Mouse (Mus musculus): ENCODE data around the gene Tmem182. TPM values are rescaled to one million over a fixed set of nuclear protein-coding genes. Genes with fewer than 3 reads are reported as not detected.

Gene Tmem182
- polyA plus RNA-seq, 1 experiment from 2014 or later = 0.57 TPM

- no peaks in the 10 kb centered on the region for H3K36me3 ChIP-seq (ENCODE audit: insufficient read depth, low read length)
- ATAC-seq = no peak
- no peaks in the 10 kb centered on the region for H3K27me3 ChIP-seq (replicated peaks; ENCODE audit: insufficient read depth, low read length)
- H3K9me3 ChIP-seq (ENCODE audit: low read length) = no peaks in the 10 kb centered on the region
- TF ChIP-seq EP300 (IDR thresholded peaks at IDR 0.05) (no peak), CTCF (IDR thresholded peaks at IDR 0.05) (no peak)
- H3K9ac ChIP-seq (replicated peaks; ENCODE audit: low read depth) = no peak overlapping the region
- H3K27ac ChIP-seq (ENCODE audit: low read length) = no peak overlapping the region
- H3K4me3 ChIP-seq (ENCODE audit: low read depth, low read length) = no peak overlapping the region
- WGBS = 30% methylated on average over 2 of the region's 2 CpGs
- no peak for DNase-seq (ENCODE audit: low spot score)
- no peaks in the 10 kb centered on the region for H3K4me1 ChIP-seq (ENCODE audit: insufficient read depth, low read depth, low read length)
- H3K4me2 ChIP-seq (replicated peaks; ENCODE audit: low read depth, low read length) = no peak overlapping the region
Observed at GRCm38 (mm10) chr1:40880527-40880926, 75.1 kb downstream of the Tmem182 start.

- Histone ChIP-seq H3K36me3 (ENCODE audit: insufficient read depth, low read length) (no peaks in the 10 kb centered on the region), H3K4me1 (ENCODE audit: insufficient read depth, low read depth, low read length) (no peaks in the 10 kb centered on the region), H3K9ac (replicated peaks; ENCODE audit: low read depth) (no peak overlapping the region), H3K9me3 (ENCODE audit: low read length) (no peaks in the 10 kb centered on the region), H3K27me3 (replicated peaks; ENCODE audit: insufficient read depth, low read length) (no peaks in the 10 kb centered on the region), H3K27ac (ENCODE audit: low read length) (no peak overlapping the region), H3K4me3 (ENCODE audit: low read depth, low read length) (no peak overlapping the region), H3K4me2 (replicated peaks; ENCODE audit: low read depth, low read length) (no peak overlapping the region)
- WGBS = 81% methylated on average over 2 of the region's 2 CpGs
- ATAC-seq (no peak), DNase-seq (ENCODE audit: low spot score) (no peak)
- TF ChIP-seq CTCF (IDR thresholded peaks at IDR 0.05) (no peak), EP300 (IDR thresholded peaks at IDR 0.05) (no peak)
Observed at GRCm38 (mm10) chr1:40883856-40884255, 78.5 kb downstream of the Tmem182 start.

- no peaks in the 10 kb centered on the region for H3K4me1 ChIP-seq (ENCODE audit: insufficient read depth, low read depth, low read length)
- H3K4me2 ChIP-seq (replicated peaks; ENCODE audit: low read depth, low read length) = no peak overlapping the region
- DNase-seq (ENCODE audit: low spot score) (no peak), ATAC-seq (no peak)
- H3K27ac ChIP-seq (ENCODE audit: low read length) = no peak overlapping the region
- H3K27me3 ChIP-seq (replicated peaks; ENCODE audit: insufficient read depth, low read length) = no peaks in the 10 kb centered on the region
- TF ChIP-seq EP300 (IDR thresholded peaks at IDR 0.05) (no peak), CTCF (IDR thresholded peaks at IDR 0.05) (peak; percentile 34)
- H3K9me3 ChIP-seq (ENCODE audit: low read length) = no peaks in the 10 kb centered on the region
- 72% methylated on average over 6 of the region's 6 CpGs for WGBS
- no peak overlapping the region for H3K9ac ChIP-seq (replicated peaks; ENCODE audit: low read depth)
- H3K36me3 ChIP-seq (ENCODE audit: insufficient read depth, low read length) = no peaks in the 10 kb centered on the region
- no peak overlapping the region for H3K4me3 ChIP-seq (ENCODE audit: low read depth, low read length)
Observed at GRCm38 (mm10) chr1:40884943-40885342, 79.5 kb downstream of the Tmem182 start.

GRCm38 (mm10) chr1:40887673-40888072 lies 82.3 kb downstream of the Tmem182 start:
- 34% methylated on average over 12 of the region's 12 CpGs for WGBS
- ATAC-seq (no peak), DNase-seq (ENCODE audit: low spot score) (no peak)
- Histone ChIP-seq H3K27me3 (replicated peaks; ENCODE audit: insufficient read depth, low read length) (no peaks in the 10 kb centered on the region), H3K27ac (ENCODE audit: low read length) (no peak overlapping the region), H3K9me3 (ENCODE audit: low read length) (no peaks in the 10 kb centered on the region), H3K4me3 (ENCODE audit: low read depth, low read length) (no peak overlapping the region), H3K4me1 (ENCODE audit: insufficient read depth, low read depth, low read length) (no peaks in the 10 kb centered on the region), H3K4me2 (replicated peaks; ENCODE audit: low read depth, low read length) (no peak overlapping the region), H3K9ac (replicated peaks; ENCODE audit: low read depth) (no peak overlapping the region), H3K36me3 (ENCODE audit: insufficient read depth, low read length) (no peaks in the 10 kb centered on the region)
- TF ChIP-seq CTCF (IDR thresholded peaks at IDR 0.05) (peak; percentile 62), EP300 (IDR thresholded peaks at IDR 0.05) (no peak)

GRCm38 (mm10) chr1:40888396-40889040 lies 83.1 kb downstream of the Tmem182 start:
- ATAC-seq (no peak), DNase-seq (ENCODE audit: low spot score) (no peak)
- 87% methylated on average over 8 of the region's 8 CpGs for WGBS
- H3K9ac ChIP-seq (replicated peaks; ENCODE audit: low read depth) = no peak overlapping the region
- H3K27me3 ChIP-seq (replicated peaks; ENCODE audit: insufficient read depth, low read length) = no peaks in the 10 kb centered on the region
- no peaks in the 10 kb centered on the region for H3K36me3 ChIP-seq (ENCODE audit: insufficient read depth, low read length)
- no peaks in the 10 kb centered on the region for H3K4me1 ChIP-seq (ENCODE audit: insufficient read depth, low read depth, low read length)
- no peak overlapping the region for H3K4me3 ChIP-seq (ENCODE audit: low read depth, low read length)
- TF ChIP-seq CTCF (IDR thresholded peaks at IDR 0.05) = no peak
- H3K27ac ChIP-seq (ENCODE audit: low read length) = no peak overlapping the region
- no peak overlapping the region for H3K4me2 ChIP-seq (replicated peaks; ENCODE audit: low read depth, low read length)
- no peaks in the 10 kb centered on the region for H3K9me3 ChIP-seq (ENCODE audit: low read length)

GRCm38 (mm10) chr1:40889617-40890016 lies 84.2 kb downstream of the Tmem182 start:
- DNase-seq (ENCODE audit: low spot score) = no peak
- Histone ChIP-seq H3K4me3 (ENCODE audit: low read depth, low read length) (no peak overlapping the region), H3K27ac (ENCODE audit: low read length) (no peak overlapping the region), H3K9ac (replicated peaks; ENCODE audit: low read depth) (no peak overlapping the region), H3K9me3 (ENCODE audit: low read length) (no peaks in the 10 kb centered on the region), H3K36me3 (ENCODE audit: insufficient read depth, low read length) (no peaks in the 10 kb centered on the region), H3K4me1 (ENCODE audit: insufficient read depth, low read depth, low read length) (no peaks in the 10 kb centered on the region), H3K27me3 (replicated peaks; ENCODE audit: insufficient read depth, low read length) (no peaks in the 10 kb centered on the region), H3K4me2 (replicated peaks; ENCODE audit: low read depth, low read length) (no peak overlapping the region)
- WGBS = 81% methylated on average over 14 of the region's 14 CpGs
- no peak for ATAC-seq
- TF ChIP-seq EP300 (IDR thresholded peaks at IDR 0.05) (no peak), CTCF (IDR thresholded peaks at IDR 0.05) (no peak)

- Histone ChIP-seq H3K36me3 (ENCODE audit: insufficient read depth, low read length) (no peaks in the 10 kb centered on the region), H3K4me2 (replicated peaks; ENCODE audit: low read depth, low read length) (no peak overlapping the region), H3K27me3 (replicated peaks; ENCODE audit: insufficient read depth, low read length) (no peaks in the 10 kb centered on the region), H3K27ac (ENCODE audit: low read length) (no peak overlapping the region), H3K9ac (replicated peaks; ENCODE audit: low read depth) (no peak overlapping the region), H3K4me3 (ENCODE audit: low read depth, low read length) (no peak overlapping the region), H3K4me1 (ENCODE audit: insufficient read depth, low read depth, low read length) (no peaks in the 10 kb centered on the region), H3K9me3 (ENCODE audit: low read length) (no peaks in the 10 kb centered on the region)
- no peak for TF ChIP-seq CTCF (IDR thresholded peaks at IDR 0.05)
- no peak for TF ChIP-seq EP300 (IDR thresholded peaks at IDR 0.05)
- DNase-seq (ENCODE audit: low spot score) (no peak), ATAC-seq (no peak)
- WGBS = 66% methylated on average over 8 of the region's 8 CpGs
Observed at GRCm38 (mm10) chr1:40890246-40890645, 84.8 kb downstream of the Tmem182 start.
